Mouse (Mus musculus) urinary bladder, adult 18-20 months (tissue): Measurements from ENCODE around the gene Socs2.

ENCODE experiments used
- DNase-seq, 2 experiments: peaks; one replicate each; pipeline ENCODE4 v3.0.0; 2022; ENCODE audit warnings: low spot score in 2 of 2, mixed read lengths in 2 of 2

Gene Socs2

DNA sequence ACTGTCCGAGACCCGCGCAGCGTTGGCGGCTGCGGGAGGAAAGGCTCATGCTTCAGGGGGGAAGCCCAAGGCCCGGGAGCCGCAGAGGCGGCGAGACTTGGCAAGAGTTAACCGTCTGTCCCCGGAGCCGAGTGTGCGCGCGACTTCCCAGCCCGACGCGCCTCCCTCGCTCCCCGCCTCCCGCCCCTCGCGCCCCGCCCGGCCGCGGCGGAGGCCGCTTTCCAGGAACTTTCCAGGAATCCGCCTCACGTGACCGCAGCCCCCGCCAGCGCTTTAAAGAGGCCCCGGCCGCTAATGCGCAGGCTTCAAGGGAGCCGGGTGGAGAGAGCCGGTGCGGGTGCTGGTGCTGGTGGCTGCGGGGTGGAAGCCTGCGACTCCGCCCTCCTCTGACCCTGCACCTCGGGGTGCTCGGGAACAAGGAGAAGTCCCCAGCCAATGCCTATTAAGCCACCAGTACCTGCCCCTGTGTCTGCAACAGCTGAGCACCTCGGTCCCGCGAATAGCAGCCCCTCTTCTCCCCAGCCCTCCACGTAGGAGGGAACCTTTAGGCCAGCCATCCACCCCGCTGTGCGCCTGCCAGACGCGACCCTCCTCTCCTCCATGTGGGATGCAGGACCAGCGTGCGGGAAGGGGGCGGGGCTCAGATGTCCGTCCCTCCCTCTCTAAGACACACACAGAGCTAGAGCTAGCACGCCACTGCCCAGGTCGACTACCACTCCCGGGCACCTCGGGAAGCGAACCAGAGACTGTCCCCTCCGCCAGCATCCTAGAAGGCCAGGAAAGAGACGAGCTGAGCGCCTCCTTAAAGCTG lies at the start of gene Socs2:
Gene Socs2, minus strand, starts transcription at position 496 of the 811 bp plus-strand sequence.
- peak; percentile 78 to 82 for DNase-seq

- no peak for DNase-seq
These were observed 48.5 kb upstream of the Socs2 start for GRCm38 (mm10) chr10:95465485-95465896.

- DNase-seq: no peak
These were observed 47.5 kb upstream of the Socs2 start for GRCm38 (mm10) chr10:95464527-95464926.

- DNase-seq: no peak
These were observed 45.3 kb upstream of the Socs2 start for GRCm38 (mm10) chr10:95462231-95462630.

DNA sequence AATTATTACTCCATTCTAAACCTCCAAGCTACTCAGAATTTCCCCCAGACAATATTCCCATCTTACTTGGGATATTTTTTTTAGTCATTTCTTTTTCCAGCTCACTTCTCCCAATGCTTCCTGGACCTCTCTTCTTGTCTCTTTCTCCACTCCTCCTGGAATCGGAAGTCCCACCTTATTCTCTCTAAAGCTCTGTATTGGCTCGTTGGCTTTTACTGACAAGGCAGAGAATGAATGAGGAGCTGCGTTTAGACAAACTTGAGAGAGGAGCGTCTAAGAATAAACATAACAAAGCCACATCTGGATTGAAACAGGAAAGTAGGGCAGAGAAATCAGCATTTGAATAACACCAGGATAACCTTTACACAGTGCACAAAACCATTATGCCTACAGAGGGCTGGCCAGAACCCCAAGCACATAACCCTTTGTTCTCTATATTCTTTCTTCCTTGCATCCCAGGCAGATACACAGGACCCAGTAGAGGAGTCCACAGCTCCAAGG lies 44.1 kb upstream of the Socs2 start:
- no peak for DNase-seq

DNA sequence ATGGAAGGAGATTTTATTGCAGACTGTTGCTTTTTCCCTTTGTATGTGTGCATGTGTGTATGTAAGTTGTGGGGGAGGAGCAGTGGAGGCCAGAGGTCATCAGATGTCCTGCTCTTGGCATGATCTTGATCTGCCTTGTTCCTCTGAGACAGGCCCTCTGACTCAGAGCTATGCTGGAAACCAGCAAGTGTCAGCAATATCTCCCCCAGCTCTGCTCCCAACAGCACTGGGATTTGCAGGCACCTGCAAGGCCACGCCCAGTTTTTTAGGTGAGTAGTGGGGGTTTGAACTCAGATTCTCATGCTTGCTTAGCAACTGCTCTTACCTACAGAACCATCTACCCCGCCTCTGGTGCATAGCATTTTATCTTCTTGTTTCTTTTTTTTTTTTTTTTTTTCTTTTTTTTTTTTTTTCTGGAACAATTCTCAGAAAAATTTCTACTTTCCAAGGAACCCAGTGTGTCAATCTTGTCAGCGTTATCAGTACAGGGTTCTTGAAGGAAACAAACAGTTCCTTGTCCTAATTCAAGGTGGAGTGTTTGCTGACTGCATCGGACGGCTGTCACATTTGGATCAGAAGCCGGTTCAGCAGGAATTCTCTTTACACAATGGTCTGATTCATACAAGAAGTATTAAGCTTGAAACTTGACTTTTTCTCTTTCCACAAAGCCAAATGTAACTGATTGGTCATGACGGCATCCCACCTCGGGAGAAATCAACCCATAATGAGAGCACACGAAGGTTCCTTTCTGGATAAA lies 41.2 kb upstream of the Socs2 start:
- DNase-seq: peak in 1 of 2 experiments; percentile 54

DNA sequence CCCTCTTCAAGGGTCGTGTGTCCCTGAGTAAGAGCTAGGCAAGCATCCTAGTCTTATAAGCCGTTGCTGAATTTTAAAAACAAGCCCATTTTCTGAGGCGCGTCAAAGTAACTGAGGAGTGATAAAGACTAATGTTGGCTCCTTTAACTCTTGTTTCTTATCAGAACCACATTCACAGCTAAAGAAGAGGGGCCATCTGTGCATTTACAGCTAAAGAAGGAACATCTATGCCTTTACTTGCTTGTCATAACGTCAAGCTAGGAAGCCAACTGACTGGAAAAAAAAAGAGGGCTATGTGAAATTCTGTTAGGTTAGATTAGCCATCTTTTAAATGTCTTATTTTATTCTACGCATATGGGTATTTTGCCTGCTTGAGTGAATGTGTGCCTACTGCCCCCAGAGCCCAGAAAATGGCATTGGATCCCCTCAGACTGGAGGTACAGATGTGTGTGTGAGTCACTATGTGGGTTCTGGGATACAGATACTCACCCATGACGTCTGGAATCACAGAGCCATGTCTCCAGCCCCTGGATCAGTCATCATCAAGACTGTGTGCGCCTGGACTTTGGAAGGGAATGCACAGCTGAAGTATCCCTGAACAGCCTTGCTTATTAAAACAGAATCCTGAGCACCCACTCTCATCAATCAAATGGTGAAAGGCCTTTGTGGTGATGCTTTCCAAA lies 40.5 kb upstream of the Socs2 start:
- DNase-seq: no peak

- no peak for DNase-seq
These were observed 39.1 kb upstream of the Socs2 start for GRCm38 (mm10) chr10:95456103-95456502.

DNA sequence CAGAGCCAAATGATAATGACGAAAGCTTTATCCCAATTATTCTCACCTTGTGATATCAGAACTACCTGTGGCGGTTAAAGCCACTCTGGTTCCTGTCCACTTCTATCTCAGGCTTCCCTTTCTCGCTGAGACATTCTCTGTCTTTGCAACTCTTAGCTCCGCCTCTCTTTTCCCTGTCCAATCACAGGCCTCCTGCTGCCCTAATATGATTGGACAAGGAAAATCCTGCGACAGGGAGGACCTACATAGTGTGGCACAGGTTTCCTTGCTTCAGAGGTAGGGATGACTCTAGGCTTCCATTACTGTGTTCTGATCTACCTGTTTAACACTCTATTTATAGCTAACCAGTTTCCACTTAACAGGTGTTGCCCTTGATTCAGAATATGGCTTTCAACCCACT lies 36.3 kb upstream of the Socs2 start:
- no peak for DNase-seq

GRCm38 (mm10) chr10:95449033-95449432 lies 32.1 kb upstream of the Socs2 start:
- DNase-seq: no peak

GRCm38 (mm10) chr10:95447954-95448353 lies 31.0 kb upstream of the Socs2 start:
- DNase-seq: no peak

GRCm38 (mm10) chr10:95445104-95446056 lies 28.4 kb upstream of the Socs2 start:
- DNase-seq: no peak

DNA sequence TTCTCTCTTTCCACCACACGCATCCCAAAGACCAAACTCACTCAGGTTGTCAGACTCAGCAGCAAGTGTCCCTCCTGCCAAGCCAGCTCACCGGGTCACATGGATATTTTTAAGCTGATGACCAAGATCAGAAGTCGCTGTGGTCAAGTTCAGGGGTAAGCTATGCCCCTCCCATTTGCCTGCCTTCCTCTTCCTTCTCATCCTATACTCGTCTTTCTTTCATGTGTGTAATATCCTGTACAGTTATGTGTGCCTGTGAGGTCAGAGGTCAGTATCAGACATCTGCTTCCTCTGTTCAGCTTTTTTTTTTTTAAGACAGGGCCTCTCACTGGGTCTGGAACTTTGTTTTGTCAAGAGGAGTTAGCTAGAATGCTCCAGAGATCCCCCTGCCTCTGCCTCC lies 25.4 kb upstream of the Socs2 start:
- DNase-seq: no peak

DNA sequence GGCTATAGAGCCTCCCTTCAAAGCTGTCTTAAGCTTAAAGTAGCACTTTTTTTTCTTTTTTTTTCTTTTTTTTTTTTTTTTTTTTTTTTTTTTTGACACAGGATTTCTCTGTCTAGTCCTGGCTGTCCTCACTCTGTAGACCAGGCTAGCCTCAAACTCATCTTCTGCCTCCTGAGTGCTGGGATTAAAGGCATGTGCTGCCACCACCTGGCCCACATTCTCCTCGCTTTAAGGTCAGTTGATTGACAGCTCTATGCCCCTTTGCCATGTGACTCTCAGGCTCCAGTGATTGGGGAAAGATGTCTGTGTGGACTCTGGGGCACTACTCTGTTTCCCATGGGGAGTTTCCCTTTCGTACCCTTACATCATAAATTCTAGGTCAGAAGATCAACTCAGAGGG lies 23.6 kb upstream of the Socs2 start:
- no peak for DNase-seq

GRCm38 (mm10) chr10:95439718-95440339 lies 22.8 kb upstream of the Socs2 start:
- DNase-seq: no peak

DNA sequence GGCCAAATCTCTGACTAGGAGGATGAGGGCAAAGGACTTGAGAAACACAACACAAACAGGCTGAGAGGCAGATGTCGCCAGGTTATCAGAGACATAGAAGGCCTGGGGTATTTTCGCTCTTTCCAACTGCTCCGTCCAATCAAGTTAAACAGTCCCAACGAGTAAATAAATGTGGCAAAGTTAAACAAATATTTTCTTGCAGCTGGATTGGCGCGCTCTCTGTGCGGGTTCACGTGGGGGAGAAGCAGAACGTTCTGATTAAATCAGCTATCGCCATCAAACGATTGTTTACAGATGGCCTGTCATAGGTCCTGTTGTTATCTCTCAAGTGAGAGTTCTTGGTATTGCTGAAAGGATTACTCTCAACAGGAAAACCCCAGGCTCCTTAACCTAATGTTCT lies 22.0 kb upstream of the Socs2 start:
- no peak for DNase-seq

DNA sequence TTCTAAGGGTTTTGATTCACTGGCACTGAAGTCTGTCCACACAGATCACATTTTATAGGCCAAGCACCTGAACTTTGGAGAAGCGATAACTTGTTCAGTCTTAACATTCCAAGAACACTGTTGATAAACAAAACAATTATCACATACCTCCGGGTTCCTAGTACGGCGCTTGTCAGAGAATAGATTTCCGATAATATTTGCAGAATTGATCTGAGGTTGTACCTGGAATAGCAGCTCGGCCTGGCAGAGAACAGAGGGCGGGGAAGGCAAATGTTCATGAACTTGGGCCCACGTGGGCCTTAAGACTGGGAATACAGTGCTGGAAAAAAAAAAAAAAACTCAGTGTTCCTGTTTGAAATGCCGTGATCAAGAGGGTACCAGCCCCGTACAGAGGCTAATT lies 13.3 kb upstream of the Socs2 start:
- DNase-seq: no peak

- DNase-seq: no peak
These were observed 12.1 kb upstream of the Socs2 start for GRCm38 (mm10) chr10:95429111-95429510.

- no peak for DNase-seq
These were observed 9.5 kb upstream of the Socs2 start for GRCm38 (mm10) chr10:95426207-95427115.

DNA sequence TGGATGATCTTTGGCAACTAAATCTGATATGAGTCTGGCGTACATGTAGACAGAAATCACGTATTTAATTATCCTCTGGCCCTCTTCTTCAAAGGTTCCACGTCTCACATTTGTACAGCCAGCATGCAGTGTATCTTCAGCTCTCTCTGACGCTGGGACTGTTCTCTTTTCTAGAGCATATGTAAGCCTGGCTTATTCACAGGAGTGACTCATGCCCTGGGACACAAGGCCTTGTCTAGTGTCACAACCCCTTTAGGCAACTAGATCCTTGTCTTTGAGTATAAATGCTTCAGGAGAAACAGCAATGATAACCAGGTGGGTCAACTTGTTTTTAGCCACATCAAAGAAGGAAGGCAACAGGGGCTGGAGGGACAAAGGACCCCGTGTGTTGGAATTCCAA lies 5.7 kb upstream of the Socs2 start:
- no peak for DNase-seq
